Mouse (Mus musculus): ENCODE measurements at regions not wholly inside any gene's neighbourhood (a gene's known extent, or its start where the extent isn't known, plus 50 kb on each side); places are given as distances from the start of the nearest gene placed in this dataset.

- DNase-seq = no peak
Measured at GRCm38 (mm10) chr14:62191624-62192023, 100.8 kb upstream of the Rnaseh2b start.

GRCm38 (mm10) chr14:62192814-62193213, 99.6 kb upstream of the Rnaseh2b start:
- DNase-seq = no peak

GRCm38 (mm10) chr14:62193371-62193770, 99.0 kb upstream of the Rnaseh2b start:
- DNase-seq = no peak

GRCm38 (mm10) chr14:62196776-62197175, 95.6 kb upstream of the Rnaseh2b start:
- no peak for DNase-seq

- DNase-seq = no peak
Measured at GRCm38 (mm10) chr14:62198476-62199190, 93.8 kb upstream of the Rnaseh2b start.

GRCm38 (mm10) chr14:62215071-62215470, 77.3 kb upstream of the Rnaseh2b start:
- DNase-seq = no peak

- DNase-seq = no peak
Measured at GRCm38 (mm10) chr14:62216995-62217394, 75.4 kb upstream of the Rnaseh2b start.

GRCm38 (mm10) chr14:62217971-62218370, 74.4 kb upstream of the Rnaseh2b start:
- no peak for DNase-seq

- no peak for DNase-seq
Measured at GRCm38 (mm10) chr14:62218716-62219115, 73.7 kb upstream of the Rnaseh2b start.

- DNase-seq = no peak
Measured at GRCm38 (mm10) chr14:62220770-62221169, 71.6 kb upstream of the Rnaseh2b start.
